Mouse (Mus musculus): ENCODE results near the gene Ank3.

DNA sequence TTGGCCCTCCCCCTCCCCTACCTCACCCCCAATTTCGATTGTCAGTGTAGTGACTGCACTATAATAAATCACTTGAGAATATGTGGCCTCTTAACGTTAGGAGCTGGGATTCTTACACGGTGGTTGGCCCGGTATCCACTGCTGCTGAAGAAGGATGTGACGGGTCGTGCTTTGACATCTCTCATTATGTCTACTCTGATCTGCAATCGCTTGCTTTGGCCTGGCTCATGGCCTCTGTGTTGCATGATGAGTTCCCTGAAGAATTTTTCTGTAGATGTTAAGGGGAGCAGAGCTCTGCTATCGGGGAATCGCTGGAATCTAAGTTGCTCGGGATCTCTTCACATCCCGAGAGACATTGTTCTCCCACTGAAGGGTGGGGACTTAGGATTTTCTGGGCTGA is 354.9 kb downstream of the Ank3 start:
- no peak for TF ChIP-seq CTCF (conservative IDR thresholded peaks at IDR 0.05; ENCODE audit: low read length)
- TF ChIP-seq NANOG (IDR thresholded peaks at IDR 0.05; ENCODE audit: borderline replicate concordance, low read length): no peak

All from E14TG2a.4 (cell line).